Mouse (Mus musculus): ENCODE data around the gene Dnajb6. TPM values are rescaled to one million over a fixed set of nuclear protein-coding genes. Genes with fewer than 3 reads are reported as not detected.
"Not testable (repeated sequence)": the region's sequence is repeated elsewhere in the genome, so short reads cannot be mapped to it uniquely, and the experiment has no call there.

The Dnajb6 gene
- total RNA-seq, 2 experiments from 2014 or later = 57.4 to 64.5 TPM

DNA sequence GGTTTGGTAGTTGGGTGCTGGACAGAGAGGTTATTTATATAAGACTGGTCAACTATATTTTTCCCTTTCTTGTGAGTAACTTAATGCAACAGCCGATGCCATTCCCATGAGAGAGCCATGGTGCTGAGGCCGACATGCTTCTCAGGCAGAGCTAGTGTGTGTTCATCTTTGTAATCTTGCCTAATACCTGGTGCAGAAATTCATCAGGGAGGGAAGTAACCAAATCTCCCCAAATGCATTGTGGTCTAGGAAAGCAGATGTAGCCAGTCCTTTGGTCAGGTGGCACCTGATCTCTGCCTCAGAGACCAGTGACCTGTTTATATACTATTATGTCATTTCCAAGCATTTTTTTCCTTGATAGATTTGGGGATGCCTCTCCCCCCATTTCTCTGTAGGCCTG, 12.2 kb downstream of the Dnajb6 start:
- intact Hi-C loops (cut with DNase I; ENCODE audit: low total_unique reads) = no loop called here
- no peak for DNase-seq

- intact Hi-C loops (cut with DNase I; ENCODE audit: low total_unique reads) = no loop called here
- DNase-seq = no peak
Measured at GRCm38 (mm10) chr5:29751306-29751705, 15.8 kb downstream of the Dnajb6 start.

- DNase-seq = no peak
- intact Hi-C loops (cut with DNase I; ENCODE audit: low total_unique reads) = no loop called here
Measured at GRCm38 (mm10) chr5:29752894-29753293, 17.4 kb downstream of the Dnajb6 start.

DNA sequence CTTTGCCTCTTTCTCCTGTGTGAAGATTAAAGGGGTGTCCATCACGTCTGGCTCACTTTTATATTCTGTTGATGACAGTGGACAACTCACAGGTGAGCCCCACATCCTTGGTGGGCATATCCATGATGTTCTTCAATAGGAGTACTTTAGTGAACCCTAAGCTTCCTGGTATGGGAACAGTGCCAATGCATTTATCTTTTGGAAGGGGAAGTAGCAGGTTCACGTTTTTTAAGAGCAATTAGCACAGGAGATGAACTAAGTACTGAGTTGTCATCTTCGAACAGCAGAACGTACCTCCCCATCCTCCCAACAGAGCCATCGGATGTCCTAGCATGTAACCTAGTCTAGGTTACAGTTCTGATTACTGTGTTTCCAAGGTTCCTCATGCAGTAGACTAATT, 23.8 kb downstream of the Dnajb6 start:
- DNase-seq = no peak
- intact Hi-C loops (cut with DNase I; ENCODE audit: low total_unique reads) = loop anchor here (2.0 kb wide), 1 partner anchor 63 kb away; no protein-coding TSS in a partner anchor

DNA sequence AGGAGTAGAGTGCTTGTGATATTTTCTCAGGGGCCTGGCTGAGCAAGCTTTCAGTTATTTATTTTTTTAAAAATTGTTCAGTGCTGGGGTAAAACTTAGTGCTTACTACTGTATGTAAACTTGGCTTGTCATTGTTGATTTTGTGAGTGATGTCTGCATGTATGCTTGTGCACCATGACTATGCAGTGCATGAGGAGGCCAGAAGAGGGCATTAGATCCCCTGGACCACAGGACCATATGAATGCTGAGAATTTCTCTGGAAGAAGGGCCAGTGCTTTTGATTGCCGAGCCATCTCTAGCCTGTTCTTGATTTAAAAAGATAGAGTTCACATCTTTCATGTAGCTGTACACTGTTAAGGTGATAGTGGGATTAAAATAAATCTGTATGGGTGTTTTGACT, 35.4 kb downstream of the Dnajb6 start:
- no peak for DNase-seq
- intact Hi-C loops (cut with DNase I; ENCODE audit: low total_unique reads) = no loop called here

- no peak for DNase-seq
- intact Hi-C loops (cut with DNase I; ENCODE audit: low total_unique reads) = no loop called here
Measured at GRCm38 (mm10) chr5:29772038-29772437, 36.5 kb downstream of the Dnajb6 start.

- intact Hi-C loops (cut with DNase I; ENCODE audit: low total_unique reads) = no loop called here
Measured at GRCm38 (mm10) chr5:29772651-29773330, 37.3 kb downstream of the Dnajb6 start.

DNA sequence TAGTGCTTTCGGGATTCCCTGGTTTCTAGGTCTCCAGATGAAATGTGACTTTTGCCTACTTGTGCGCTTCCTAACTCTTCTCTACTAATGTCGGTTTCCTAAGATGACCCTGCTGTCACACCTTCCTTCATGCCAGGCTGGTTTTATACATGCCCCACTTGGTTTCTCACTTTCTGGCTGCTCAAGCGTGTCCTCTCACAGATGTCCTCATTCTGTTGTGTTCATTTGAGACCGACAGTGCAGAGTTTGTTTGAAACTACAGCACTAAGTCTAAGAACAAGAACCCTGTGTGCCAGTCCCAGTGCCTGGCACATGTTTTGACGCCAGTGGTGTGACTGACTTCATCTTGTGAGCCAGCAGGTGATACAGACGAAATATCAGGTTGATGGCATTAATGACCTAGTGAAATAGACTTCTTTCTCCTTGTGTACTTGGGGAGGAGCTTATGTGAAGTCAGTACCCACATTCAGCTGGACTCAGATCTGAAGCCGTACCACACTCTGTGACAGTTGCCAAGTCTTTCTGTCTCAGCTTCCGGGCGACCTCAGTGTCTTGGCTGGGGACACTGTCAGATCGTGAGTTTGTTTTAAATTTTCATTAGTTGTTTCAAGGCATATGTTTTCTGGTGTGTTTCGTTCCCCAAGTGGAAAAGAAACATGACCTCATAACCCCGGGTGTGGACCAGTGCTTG, 38.1 kb downstream of the Dnajb6 start:
- no peak for DNase-seq
- intact Hi-C loops (cut with DNase I; ENCODE audit: low total_unique reads) = no loop called here

More at GRCm38 (mm10) chr5:29772651-29773330, 37.3 kb downstream of the Dnajb6 start:
- DNase-seq = no peak

- no peak for DNase-seq
- intact Hi-C loops (cut with DNase I; ENCODE audit: low total_unique reads) = no loop called here
Measured at GRCm38 (mm10) chr5:29775437-29775836, 39.9 kb downstream of the Dnajb6 start.

DNA sequence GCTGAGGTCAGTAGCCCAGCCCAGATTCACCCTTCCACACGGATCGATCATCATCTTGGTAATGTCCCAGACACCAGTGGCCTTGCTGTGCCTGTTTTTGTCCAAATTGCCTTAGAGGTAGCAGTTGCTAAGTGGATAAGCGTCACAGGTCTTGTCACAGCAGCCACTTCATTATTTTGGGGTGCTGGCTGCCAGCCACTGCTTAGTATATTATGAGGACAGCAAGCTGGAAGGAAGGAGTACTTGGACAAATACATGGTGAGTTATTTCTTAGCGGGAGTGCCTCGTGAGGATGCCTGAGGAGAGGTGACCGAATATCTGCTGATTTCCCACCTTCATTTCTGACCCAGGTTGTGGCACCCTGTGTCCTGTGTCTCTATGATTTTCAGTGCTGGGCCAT, 42.5 kb downstream of the Dnajb6 start:
- DNase-seq = no peak
- intact Hi-C loops (cut with DNase I; ENCODE audit: low total_unique reads) = no loop called here

- DNase-seq; intact Hi-C loops (cut with DNase I; ENCODE audit: low total_unique reads): not testable (repeated sequence)
Measured at GRCm38 (mm10) chr5:29779733-29780132, 44.2 kb downstream of the Dnajb6 start.

- intact Hi-C loops (cut with DNase I; ENCODE audit: low total_unique reads) = no loop called here
- no peak for DNase-seq
Measured at GRCm38 (mm10) chr5:29782261-29782660, 46.8 kb downstream of the Dnajb6 start.

- DNase-seq; intact Hi-C loops (cut with DNase I; ENCODE audit: low total_unique reads): not testable (repeated sequence)
Measured at GRCm38 (mm10) chr5:29784906-29785305, 49.4 kb downstream of the Dnajb6 start.

GRCm38 (mm10) chr5:29785953-29786352, 50.5 kb downstream of the Dnajb6 start:
- DNase-seq; intact Hi-C loops (cut with DNase I; ENCODE audit: low total_unique reads): not testable (repeated sequence)

- DNase-seq; intact Hi-C loops (cut with DNase I; ENCODE audit: low total_unique reads): not testable (repeated sequence)
Measured at GRCm38 (mm10) chr5:29794933-29795332, 59.4 kb downstream of the Dnajb6 start.

GRCm38 (mm10) chr5:29808940-29809339, 73.5 kb downstream of the Dnajb6 start:
- DNase-seq = no peak
- intact Hi-C loops (cut with DNase I; ENCODE audit: low total_unique reads) = no loop called here

DNA sequence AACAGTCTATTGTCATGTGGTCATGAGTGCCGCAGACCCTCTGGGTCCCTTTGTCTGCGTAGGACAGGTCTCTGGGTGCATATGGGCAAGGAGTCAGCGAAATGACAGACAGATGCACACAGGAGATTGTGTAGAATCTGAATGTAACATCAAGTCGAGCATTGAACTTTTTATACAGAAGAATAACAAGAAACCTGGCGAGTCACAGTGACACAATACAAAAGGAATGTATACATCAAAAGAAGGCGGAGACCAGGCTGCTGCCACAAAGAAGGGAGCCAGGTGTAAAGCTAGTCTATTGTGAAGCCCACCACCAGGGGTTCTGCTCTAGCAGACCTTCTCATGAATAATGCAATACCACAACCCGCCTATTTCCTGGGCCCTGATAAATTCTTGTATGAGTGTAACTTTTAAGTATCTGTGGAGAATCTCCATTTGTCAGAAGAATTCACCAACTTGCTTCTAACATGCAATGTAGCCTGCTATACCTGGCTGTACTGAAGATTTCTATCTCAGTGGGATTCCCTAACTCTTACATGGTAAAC, 76.0 kb downstream of the Dnajb6 start:
- intact Hi-C loops (cut with DNase I; ENCODE audit: low total_unique reads); DNase-seq: not testable (repeated sequence)

DNA sequence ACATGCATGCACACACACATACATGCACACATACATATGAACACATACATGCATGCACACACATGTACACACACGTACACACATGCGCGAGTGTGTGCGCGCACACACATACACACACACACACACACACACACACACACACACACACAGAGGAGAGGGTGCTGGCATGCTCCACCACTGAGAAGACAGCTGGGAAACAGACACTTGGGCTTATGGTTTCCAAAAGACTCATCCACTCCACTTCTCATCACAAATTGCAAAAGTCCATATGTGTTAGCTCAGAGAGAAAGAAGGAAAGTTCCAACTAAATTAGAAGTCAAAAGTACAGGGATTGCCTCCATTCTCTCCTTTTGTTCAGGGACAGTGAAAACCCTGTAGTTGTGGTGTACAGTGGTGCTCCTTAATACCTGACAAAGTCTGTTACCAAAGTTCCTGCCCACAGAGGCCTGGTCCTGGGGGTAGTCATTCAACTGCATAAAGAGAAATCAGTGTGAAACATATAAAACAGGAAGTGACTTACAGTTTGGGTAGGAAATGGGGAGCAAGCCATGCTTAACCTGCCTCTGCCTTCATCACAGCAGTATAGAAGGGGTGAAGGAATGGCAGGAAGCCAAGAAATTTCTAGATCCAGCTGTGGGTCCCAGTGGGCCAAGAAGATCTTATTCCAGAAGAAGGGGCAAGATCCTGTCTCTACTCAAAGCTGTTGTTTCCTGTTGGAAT, 81.2 kb downstream of the Dnajb6 start:
- intact Hi-C loops (cut with DNase I; ENCODE audit: low total_unique reads) = no loop called here
- DNase-seq = no peak

- peak; percentile 34 for DNase-seq
Measured at GRCm38 (mm10) chr5:29817400-29817799, 81.9 kb downstream of the Dnajb6 start.

DNA sequence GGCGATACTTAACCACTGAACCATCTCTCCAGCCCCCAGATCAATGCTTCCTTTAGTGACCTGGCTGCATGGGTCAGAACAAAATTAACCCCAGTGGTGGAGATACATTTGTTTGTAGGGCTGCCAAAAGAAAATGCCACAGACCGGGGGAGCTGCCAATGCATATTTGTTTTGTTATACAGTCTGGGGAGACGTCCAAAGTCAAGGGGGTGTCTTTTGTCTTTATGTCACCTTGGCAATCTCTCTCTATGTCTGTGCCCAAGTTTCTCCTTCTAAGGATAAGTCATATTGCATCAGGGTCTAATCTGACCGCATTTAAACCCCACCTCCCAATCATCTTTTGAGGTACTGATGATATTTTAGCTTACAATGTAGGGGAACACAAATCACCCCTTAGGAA, 82.8 kb downstream of the Dnajb6 start:
- intact Hi-C loops (cut with DNase I; ENCODE audit: low total_unique reads) = no loop called here
- no peak for DNase-seq

More at GRCm38 (mm10) chr5:29817400-29817799, 81.9 kb downstream of the Dnajb6 start:
- intact Hi-C loops (cut with DNase I; ENCODE audit: low total_unique reads) = no loop called here

All from gastrocnemius, postnatal 14 days (tissue).